Mouse (Mus musculus) small intestine, adult 2 months (tissue): ENCODE data around the gene Rcbtb2. TPM values are rescaled to one million over a fixed set of nuclear protein-coding genes. Genes with fewer than 3 reads are reported as not detected.

Source experiments
- H3K27ac ChIP-seq: fragments of 200-500 bp; 2 replicates; pipeline ENCODE4 v1.5.1; 2012; ENCODE audit warnings: low read depth, low read length, control low read depth, inconsistent platforms; ENCODE audit not compliant: insufficient read depth
- H3K27me3 ChIP-seq: fragments of 200-500 bp; 2 replicates; pipeline ENCODE4 v1.6.1; 2012; ENCODE audit warnings: mild to moderate bottlenecking, moderate library complexity, low read length, inconsistent platforms; ENCODE audit not compliant: control insufficient read depth, insufficient read depth
- H3K36me3 ChIP-seq: fragments of 200-500 bp; 2 replicates; pipeline ENCODE4 v1.6.1; 2012; ENCODE audit warnings: mild to moderate bottlenecking, low read length, control low read depth, inconsistent platforms; ENCODE audit not compliant: control insufficient read depth, insufficient read depth
- H3K4me1 ChIP-seq: fragments of 200-500 bp; 2 replicates; pipeline ENCODE4 v1.6.1; 2012; ENCODE audit warnings: low read length, inconsistent platforms, mixed read lengths; ENCODE audit not compliant: control insufficient read depth, insufficient read depth, insufficient read length
- H3K4me3 ChIP-seq: fragments of 200-500 bp; 2 replicates; pipeline ENCODE4 v1.5.1; 2012; ENCODE audit warnings: low read depth, mild to moderate bottlenecking, control low read depth, inconsistent platforms, low read length, moderate library complexity
- CTCF ChIP-seq: fragments of 200-500 bp; IDR thresholded peaks from 2 replicates; pipeline ENCODE4 v1.5.1; 2012; ENCODE audit warnings: low read depth, mild to moderate bottlenecking, control low read depth, inconsistent platforms, low read length, moderate library complexity, mixed read lengths; ENCODE audit not compliant: insufficient replicate concordance, insufficient read length; ENCODE audit errors: extremely low read depth
- POLR2A ChIP-seq: fragments of 200-500 bp; IDR thresholded peaks from 2 replicates; pipeline ENCODE4 v1.6.1; 2012; ENCODE audit warnings: low read depth, mild to moderate bottlenecking, control low read depth, inconsistent platforms, low read length, moderate library complexity
- WGBS: fragments of 180-500 bp; shearing (Covaris S2); methylation state at CpG from one replicate; pipeline ENCODE4 v1.1.7; 2018; 5-methylcytosine and 5-hydroxymethylcytosine counted together
- polyA plus RNA-seq: library from polyadenylated mRNA; depleted of rRNA; stranded (reverse); fragments of >200 nt; gene quantifications from 2 replicates; pipeline ENCODE4 v1.2.3, GENCODE M21; 2012

The Rcbtb2 gene
- polyA plus RNA-seq, 1 experiment: 10.1 TPM

DNA sequence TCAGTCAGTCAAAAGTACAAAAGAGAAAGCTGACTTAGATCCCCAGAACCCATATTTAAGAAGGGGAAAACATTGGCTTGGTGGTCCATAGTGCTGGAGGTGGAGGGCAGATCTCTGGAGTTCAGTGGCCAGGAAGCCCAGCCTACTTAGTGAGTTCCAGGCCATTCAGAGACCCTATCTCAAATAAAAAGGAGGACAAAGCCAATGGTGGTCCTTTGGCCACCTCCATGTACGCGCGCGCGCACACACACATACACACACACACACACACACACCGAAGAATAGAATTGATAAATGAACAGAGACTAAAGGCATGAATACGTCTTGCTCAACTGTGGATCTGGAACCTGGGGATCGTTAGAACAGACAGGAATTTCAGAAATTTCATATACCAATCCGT lies 544 bp downstream of the Rcbtb2 start:
- Histone ChIP-seq H3K27ac (peak overlapping the region; percentile 91), H3K27me3 (no peaks in the 10 kb centered on the region), H3K36me3 (no peaks in the 10 kb centered on the region), H3K4me3 (no peak overlapping the region), H3K4me1 (peaks cover 12% of the 10 kb centered on the region)
- TF ChIP-seq CTCF (no peak), POLR2A (no peak)
- 85% methylated on average over 9 of the region's 9 CpGs for WGBS

DNA sequence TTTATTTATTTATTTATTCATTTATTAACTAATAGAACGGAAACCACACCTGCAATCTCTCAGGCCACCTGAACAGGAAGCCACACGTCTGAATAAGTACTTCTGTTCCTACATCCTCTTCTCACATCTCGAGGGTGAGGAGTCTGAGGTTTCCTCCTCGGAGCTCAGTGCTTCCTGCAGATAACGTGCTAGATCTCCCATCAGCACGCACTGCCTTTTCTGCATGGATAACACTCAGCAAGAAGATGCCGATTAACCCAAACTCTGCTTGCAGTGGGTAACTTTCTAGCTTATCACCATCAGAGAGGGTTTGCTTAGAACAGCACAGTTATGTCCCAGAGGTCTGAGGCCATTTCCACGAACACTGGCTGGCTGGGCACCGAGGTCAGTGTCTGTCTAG lies 949 bp downstream of the Rcbtb2 start:
- Histone ChIP-seq H3K4me1 (peaks cover 12% of the 10 kb centered on the region), H3K36me3 (no peaks in the 10 kb centered on the region), H3K27me3 (no peaks in the 10 kb centered on the region), H3K4me3 (no peak overlapping the region), H3K27ac (peak overlapping the region; percentile 68)
- TF ChIP-seq CTCF (no peak), POLR2A (no peak)
- WGBS: 71% methylated on average over 9 of the region's 9 CpGs

DNA sequence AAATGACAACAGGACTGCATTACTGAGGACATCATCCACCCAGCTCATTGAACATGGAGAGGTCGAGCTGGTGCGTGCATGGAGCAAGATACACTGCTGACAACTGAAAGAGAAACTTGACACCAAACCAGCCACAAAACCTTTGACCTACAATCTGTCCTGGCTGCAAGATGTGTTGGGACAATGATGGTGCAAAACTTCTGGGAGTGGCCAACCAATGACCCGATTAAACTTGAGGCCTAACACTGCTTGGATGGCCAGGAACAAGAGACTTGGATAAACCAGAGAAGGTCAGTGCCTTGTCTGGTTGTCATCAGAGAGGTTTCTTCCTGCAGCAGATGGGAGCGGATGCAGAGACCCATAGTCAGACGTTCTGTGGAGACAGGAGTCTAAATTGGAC lies 7.7 kb downstream of the Rcbtb2 start:
- Histone ChIP-seq H3K36me3 (no peaks in the 10 kb centered on the region), H3K4me3 (no peak overlapping the region), H3K27ac (peak overlapping the region; percentile 47), H3K4me1 (peaks cover 15% of the 10 kb centered on the region), H3K27me3 (no peaks in the 10 kb centered on the region)
- TF ChIP-seq CTCF: no peak
- no peak for TF ChIP-seq POLR2A
- WGBS: 43% methylated on average over 5 of the region's 5 CpGs

- Histone ChIP-seq H3K27me3 (no peaks in the 10 kb centered on the region), H3K4me1 (peaks cover 15% of the 10 kb centered on the region), H3K27ac (peak overlapping the region; percentile 46), H3K4me3 (no peak overlapping the region), H3K36me3 (no peaks in the 10 kb centered on the region)
- 80% methylated on average over 16 of the region's 16 CpGs for WGBS
- TF ChIP-seq POLR2A (no peak), CTCF (no peak)
These were observed 9.1 kb downstream of the Rcbtb2 start for GRCm38 (mm10) chr14:73131856-73132410.

DNA sequence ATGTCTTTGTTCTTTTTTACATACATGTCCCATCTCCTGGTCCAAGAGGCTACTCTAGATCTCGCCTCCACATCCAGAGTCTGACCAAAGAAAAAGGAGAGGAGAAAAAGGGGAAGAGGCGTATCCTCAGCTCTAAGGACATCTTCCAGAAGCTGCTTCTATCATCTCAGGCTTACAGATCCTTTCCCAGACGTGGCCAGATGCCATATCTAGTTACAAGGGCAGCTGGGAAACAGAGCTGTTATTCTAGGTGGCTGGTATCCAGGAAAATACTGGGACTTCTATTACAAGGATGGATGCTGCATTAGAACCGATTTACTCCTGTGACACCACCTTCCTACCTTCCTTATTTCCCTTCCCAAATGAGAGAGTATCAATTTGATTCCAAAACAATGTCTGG lies 9.9 kb downstream of the Rcbtb2 start:
- 67% methylated on average over 4 of the region's 4 CpGs for WGBS
- no peaks in the 10 kb centered on the region for H3K36me3 ChIP-seq
- H3K4me3 ChIP-seq: no peak overlapping the region
- no peaks in the 10 kb centered on the region for H3K27me3 ChIP-seq
- TF ChIP-seq CTCF (no peak), POLR2A (no peak)
- no peak overlapping the region for H3K27ac ChIP-seq
- peaks cover 15% of the 10 kb centered on the region for H3K4me1 ChIP-seq

GRCm38 (mm10) chr14:73137234-73137633 lies 14.4 kb downstream of the Rcbtb2 start:
- Histone ChIP-seq H3K27ac (no peak overlapping the region), H3K4me3 (no peak overlapping the region), H3K36me3 (no peaks in the 10 kb centered on the region), H3K27me3 (no peaks in the 10 kb centered on the region), H3K4me1 (peaks cover 5% of the 10 kb centered on the region; the same call in 1 of the 2 replicates)
- 74% methylated on average over 5 of the region's 5 CpGs for WGBS
- TF ChIP-seq POLR2A: no peak

DNA sequence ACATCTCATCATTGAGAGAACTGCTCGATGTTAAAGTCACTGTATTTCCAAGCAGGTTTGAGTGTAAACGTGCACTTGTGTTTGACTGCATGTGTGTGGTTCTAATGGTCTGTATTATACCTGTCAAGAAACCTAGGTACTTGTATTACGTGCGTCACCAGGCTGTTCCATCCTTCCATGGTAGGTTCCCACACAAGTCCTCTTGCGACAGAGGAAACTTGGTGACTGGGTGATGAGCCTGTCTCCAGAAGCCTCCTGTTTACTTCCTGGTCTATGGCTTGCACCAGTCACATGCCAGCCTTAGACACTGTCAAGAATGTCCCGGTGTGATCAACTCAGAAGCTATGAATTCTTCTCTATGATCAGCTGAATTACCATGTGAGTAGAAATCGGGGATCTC lies 15.6 kb downstream of the Rcbtb2 start:
- Histone ChIP-seq H3K27me3 (no peaks in the 10 kb centered on the region), H3K36me3 (no peaks in the 10 kb centered on the region), H3K4me1 (0 out of 2 replicates have a peak, but pooled peaks cover 2% of the 10 kb centered on the region), H3K27ac (no peak overlapping the region), H3K4me3 (no peak overlapping the region)
- TF ChIP-seq POLR2A (no peak), CTCF (no peak)
- 88% methylated on average over 7 of the region's 7 CpGs for WGBS
